Mouse (Mus musculus) lung, postnatal 36 days (tissue): ENCODE results near the gene Psip1.
"Not testable (repeated sequence)": the region's sequence is repeated elsewhere in the genome, so short reads cannot be mapped to it uniquely, and the experiment has no call there.

Experiments
- DNase-seq: peaks from one replicate; pipeline ENCODE4 v3.0.0; 2022; ENCODE audit warnings: mixed read lengths

Psip1 gene

GRCm38 (mm10) chr4:83500154-83501036, 14.1 kb upstream of the Psip1 start:
- DNase-seq = no peak

GRCm38 (mm10) chr4:83497013-83497412, 10.8 kb upstream of the Psip1 start:
- not testable (repeated sequence) for DNase-seq

- peak; percentile 7 for DNase-seq
These were observed 6.9 kb upstream of the Psip1 start for GRCm38 (mm10) chr4:83493112-83493511.

DNA sequence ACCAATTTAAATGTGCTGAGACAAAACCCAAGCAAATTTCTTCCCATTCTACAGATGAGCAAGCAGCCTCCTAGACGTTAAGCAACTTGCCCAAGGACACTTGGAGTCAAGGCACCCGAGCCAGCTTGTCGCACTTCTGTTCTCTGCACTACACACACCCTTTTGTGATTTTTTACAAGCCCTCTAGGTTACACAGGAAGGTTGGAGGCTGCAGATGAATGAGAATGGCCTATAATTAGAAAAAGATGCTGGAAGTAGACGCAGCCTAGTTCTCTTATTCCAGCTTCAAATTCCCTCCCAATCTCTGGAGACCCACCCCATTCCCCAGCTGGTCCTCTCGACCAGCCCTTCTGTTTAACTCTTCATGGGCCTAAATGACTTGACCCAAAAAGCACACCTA, 2.9 kb upstream of the Psip1 start:
- no peak for DNase-seq

GRCm38 (mm10) chr4:83485735-83486116, 533 bp downstream of the Psip1 start:
- peak; percentile 87 for DNase-seq

DNA sequence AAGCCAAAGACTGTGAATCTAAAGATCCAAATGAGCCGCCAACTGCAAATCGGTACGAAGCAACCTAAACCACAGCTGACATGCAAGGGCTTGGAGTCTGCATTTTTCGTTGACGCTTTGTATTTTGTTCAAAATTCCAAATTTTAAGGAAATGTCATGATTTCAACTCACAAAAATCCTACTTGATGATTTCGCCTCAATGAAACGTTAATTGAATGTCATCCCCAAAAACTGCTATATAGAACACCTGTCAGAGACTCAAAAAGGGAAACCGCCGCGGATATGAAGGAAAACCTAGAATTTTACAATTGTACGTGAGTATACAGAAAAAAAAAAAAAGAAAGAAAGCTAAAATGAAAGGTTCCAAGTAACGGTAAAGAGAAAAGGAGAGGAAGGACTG, 1.0 kb downstream of the Psip1 start:
- DNase-seq = no peak

GRCm38 (mm10) chr4:83468208-83468607, 18.1 kb downstream of the Psip1 start:
- no peak for DNase-seq

DNA sequence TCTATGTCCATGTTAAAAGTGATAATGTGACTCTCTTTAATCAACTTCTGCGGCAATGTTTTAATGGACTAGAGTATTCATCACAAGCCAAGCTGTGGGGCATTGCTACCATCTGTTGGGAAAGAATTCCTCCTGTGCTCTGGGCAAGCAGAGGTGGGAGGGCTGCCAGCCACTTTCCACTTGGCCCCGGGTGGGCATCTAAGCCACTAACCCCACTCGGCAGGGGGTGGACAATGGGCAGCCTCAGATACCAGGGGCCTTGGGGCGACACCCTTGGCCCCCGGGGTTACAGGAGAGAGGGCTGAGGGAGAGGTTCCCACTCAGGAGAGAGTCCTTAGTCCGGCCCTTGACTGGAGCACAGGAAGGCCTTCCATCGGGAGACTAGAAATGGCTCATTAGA, 18.6 kb downstream of the Psip1 start:
- DNase-seq = no peak

- no peak for DNase-seq
These were observed 21.4 kb downstream of the Psip1 start for GRCm38 (mm10) chr4:83464827-83465226.

DNA sequence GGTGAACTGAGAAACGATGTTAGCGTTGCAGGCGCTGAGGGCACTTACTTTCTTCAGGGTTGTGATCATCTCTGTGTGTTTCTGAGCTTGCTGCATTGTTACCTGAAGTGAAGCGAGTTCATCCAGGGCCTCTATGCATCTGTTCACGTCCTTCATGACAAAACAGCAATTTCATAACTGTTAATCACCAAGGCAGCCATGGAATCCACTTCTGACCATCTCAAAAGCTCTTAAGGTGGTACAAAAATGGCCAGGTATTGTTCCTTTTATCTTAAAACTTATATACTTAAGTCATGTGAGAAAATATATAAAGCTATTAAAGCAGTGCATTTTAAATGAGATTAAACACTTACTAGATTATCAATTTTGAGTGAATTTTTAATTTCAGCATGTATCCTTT, 26.2 kb downstream of the Psip1 start:
- DNase-seq = peak; percentile 10

DNA sequence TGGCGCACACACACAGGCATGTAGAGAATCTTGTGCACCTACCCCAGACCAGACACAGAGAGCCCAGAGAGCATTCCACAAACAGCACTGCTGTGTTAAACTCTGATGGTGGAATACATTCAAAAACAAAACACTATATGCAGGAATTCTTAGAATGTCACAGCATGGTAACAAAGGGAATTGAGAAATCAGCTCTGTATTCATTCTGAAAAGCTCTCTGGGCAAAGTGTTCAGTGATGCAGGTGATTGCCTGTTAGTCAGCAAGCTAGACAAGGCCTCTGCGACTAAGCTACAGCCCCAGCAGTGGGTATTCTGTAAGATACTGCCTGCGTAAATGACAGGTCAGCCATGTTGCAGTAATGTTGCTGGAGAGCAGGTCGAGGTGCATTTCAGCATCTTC, 35.5 kb downstream of the Psip1 start:
- DNase-seq = no peak

GRCm38 (mm10) chr4:83441050-83441449, 45.2 kb downstream of the Psip1 start:
- DNase-seq = no peak

DNA sequence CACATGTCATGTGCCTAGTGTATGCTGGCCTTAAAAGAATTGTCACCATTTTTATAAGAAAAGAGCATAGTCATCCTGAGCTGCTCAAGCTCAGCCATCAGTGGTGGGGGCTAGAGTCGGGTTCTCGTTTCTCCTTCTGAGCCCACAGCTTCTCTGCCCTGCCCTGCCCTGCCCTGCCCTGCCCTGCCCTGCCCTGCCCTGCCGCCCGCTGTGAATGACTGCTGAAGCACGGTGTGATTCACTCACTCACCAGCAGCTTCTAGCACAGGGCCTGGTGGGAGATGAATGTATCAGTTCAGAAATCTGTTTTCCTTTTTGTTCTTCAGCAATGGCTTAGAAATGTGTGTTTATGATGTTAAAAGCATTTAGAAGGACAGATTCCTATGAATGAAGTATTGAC, 47.2 kb downstream of the Psip1 start:
- no peak for DNase-seq

DNA sequence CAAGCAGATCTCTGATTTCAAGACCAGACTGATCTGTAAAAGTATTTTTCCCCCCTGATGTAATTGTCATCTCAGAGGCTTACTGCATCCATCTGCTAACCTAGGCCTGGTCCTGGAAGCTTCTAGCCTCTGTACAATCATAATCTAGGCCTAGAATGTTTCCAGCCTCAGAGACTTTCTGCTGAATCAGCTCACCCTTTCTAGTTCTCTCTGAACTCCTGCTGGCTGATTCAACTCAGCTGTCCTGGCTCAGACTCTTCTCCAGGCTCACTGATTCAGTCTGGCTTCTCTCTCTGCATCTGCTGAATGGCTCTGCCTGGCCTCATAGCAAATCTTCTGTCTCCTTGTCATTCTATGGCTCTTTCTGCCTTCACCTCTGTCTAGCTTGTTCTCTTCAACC, 48.1 kb downstream of the Psip1 start:
- DNase-seq = peak; percentile 24

- no peak for DNase-seq
These were observed 49.9 kb downstream of the Psip1 start for GRCm38 (mm10) chr4:83436375-83436774.

GRCm38 (mm10) chr4:83432901-83433300, 53.4 kb downstream of the Psip1 start:
- peak; percentile 9 for DNase-seq

- DNase-seq = no peak
These were observed 54.3 kb downstream of the Psip1 start for GRCm38 (mm10) chr4:83431950-83432349.

DNA sequence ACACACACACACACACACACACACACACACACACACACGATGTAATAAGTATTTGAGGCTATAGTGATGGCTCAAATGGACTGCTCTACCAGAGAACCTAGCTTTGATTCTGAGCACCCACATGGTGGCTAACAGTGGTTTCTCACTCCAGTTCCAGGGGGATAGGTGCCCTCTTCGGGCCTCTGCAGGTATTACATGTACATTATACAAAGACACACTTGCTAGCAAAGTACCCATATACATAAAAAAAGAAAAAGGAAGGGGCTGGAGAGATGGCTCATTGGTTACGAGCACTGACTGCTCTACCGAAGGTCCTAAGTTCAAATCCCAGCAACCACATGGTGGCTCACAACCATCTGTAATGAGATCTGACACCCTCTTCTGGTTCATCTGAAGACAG, 57.4 kb downstream of the Psip1 start:
- DNase-seq = peak; percentile 14

GRCm38 (mm10) chr4:83427696-83428095, 58.6 kb downstream of the Psip1 start:
- no peak for DNase-seq

GRCm38 (mm10) chr4:83427141-83427540, 59.1 kb downstream of the Psip1 start:
- DNase-seq = no peak

DNA sequence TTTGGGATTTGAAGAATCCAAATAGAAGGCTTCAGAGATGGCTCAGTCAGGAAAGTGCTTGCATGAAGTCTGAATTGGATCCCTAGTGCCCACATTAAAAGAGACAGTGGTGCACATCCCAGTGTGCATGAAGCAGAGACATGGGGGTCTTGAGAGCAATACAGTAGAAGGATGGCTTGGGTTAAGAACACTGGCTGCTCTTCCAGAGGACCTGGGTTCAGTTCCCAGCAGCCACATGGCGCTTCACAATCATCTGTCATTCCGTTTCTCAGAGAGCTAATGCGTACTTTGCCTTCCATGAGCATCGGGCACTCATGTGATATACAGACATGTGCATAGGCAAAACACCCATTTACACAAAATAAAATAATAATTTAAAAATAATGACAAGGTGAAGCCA, 61.1 kb downstream of the Psip1 start:
- DNase-seq = no peak

DNA sequence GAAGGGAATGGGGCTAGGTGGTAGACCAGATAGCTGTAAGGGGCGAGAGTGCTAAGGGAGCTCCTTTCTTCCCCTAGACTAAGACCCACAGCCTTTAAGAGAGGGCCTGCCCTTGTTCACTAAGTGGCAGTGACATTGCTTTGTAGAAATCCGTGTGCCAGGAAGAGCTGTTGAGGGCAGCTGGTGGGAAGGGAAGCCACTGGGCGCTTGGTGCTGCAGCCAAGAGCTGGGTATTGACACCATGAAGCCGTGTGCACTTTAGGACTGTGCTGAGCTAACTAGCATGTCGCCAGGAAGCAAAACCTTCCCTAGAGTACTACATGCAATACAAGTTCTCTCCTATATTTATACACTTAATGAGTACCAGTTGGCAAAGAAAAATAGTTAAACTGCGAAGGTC, 62.6 kb downstream of the Psip1 start:
- DNase-seq = no peak

DNA sequence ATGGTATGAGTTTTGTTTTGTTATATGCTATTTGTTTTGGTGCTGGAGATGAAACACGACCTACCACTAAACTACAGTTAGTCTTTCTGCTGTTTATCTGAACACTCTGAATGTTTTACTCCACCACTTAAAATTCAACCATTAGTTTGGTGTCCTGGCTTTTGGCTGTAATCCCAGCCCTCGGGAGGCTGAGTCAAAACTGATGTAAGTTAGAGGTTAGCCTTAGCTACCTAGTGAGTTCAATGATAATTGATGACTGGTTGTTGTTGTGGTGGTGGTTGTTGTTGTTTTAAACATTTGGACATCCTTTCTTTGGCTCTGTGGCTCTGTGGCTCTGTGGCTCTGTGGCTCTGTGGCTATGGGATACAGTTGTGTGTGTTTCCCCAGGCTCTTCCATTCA, 67.5 kb downstream of the Psip1 start:
- DNase-seq = no peak

GRCm38 (mm10) chr4:83417820-83418186, 68.5 kb downstream of the Psip1 start:
- DNase-seq = no peak
